Mouse (Mus musculus) kidney, adult 2 months (tissue): ENCODE data around the gene Polr3h.

Source experiments
- CTCF ChIP-seq: fragments of 200-500 bp; conservative IDR thresholded peaks from 2 replicates; pipeline ENCODE4 v1.5.1; 2011; ENCODE audit warnings: low read depth, mild to moderate bottlenecking, control low read depth, low read length, moderate library complexity, mixed read lengths; ENCODE audit not compliant: insufficient read depth, insufficient read length
- POLR2A ChIP-seq: fragments of 200-500 bp; IDR thresholded peaks from one replicate; pipeline ENCODE4 v1.6.1; 2011; ENCODE audit warnings: low read depth, low read length, control low read depth

DNA sequence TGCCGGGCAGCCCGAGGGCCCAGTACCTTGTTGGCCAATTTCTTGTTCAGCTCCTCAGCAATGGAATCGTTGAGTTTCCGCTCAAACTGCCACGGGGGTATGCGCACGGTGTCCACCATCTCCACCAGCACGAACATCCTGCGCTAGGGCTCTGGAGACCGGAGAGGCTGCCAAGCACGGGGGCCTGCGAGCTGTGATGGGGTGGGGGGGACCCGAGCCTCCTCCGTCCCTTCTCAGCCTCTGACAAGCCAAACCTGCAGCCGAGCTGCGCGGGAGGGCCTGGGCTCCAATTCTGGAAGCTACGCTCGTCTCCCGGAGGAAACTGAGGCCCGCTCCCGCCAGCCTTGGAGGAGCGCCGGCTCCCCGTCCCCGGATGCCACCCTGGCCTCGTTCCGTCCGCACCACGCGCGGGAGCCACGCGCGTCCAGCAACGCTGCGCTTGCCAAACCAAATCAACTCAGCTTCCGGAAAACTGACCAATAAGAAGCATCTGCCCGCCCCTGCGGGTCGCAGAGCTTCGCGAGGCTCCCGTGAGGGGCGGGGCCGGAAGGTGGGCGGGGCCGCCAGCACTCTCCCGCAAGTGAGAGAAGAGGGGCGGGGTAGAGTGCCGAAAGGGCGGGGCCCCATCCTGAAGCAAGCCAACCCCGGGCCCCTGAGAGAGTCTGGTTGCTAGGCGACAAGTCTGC is at the start of gene Polr3h:
- TF ChIP-seq CTCF: no peak
- no peak for TF ChIP-seq POLR2A
